ENCODE assay signal across 9 mouse cellular contexts in genomic region chr15:62730524-62730923, GRCm38 (mm10).
"Had no signal": no experiment of that assay in that cellular context is flagged by ENCODE, and none has a peak within 500 bp of the region (broad histone marks: within the 10 kb centered on the region; RNA-seq: fewer than 3 reads in every experiment).

No protein-coding gene starts in this region.

- DNase-seq: kidney, adult 9 months; kidney, postnatal 36 days; layer of hippocampus, adult 9-11 months; layer of hippocampus, postnatal 36 days; liver; liver, embryonic 13.5 days; liver, postnatal 0 days; lung, postnatal 14 days; thymus, postnatal 4 days had no signal

- ATAC-seq: liver, postnatal 0 days had no signal
